Mouse (Mus musculus): ENCODE results near the gene Lrrc18.

The Lrrc18 gene

DNA sequence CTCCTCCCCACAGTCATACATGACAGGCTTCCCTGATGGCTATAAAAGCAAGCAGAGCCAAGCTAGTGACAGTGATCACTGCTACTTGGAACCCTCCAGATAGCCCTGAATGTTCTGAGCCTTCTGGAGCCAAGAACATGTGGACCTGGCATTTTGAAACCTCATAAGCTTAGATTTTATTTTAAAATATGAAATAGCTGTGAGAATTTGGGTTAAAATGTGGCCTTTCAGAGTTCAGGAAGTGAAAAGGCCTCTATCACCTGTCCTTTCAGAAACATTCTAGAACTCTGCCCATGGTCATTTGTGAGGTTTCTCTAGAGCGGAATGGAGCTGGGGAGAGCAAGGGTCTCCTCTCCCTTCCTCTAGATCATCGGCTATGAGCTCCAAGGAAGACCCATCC, at the start of gene Lrrc18:
TSS of gene Lrrc18 (plus strand) at position 301 of the 400 bp plus-strand sequence.
- DNase-seq (ENCODE audit: low spot score), result no peak

DNA sequence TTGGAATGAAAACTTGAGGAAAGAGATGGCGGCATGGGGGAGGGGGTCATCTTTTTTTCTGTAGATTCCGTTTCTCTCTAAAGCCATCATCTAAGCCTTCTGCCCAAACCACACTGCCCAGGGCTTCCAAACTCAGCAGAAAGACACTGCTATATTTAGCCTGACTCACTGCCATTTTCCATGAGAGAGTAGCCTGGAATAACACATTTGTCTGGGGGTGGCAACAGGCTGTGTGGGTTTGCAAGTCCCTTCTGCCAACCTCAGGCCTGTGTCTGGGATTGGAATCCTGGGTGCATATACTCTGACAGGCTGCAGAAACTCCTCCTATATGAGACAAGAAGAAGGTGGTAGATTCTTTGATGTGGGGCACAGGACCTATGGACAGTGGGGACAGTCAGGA, 43.7 kb upstream of the Lrrc18 start:
- DNase-seq (ENCODE audit: low spot score), result no peak

DNA sequence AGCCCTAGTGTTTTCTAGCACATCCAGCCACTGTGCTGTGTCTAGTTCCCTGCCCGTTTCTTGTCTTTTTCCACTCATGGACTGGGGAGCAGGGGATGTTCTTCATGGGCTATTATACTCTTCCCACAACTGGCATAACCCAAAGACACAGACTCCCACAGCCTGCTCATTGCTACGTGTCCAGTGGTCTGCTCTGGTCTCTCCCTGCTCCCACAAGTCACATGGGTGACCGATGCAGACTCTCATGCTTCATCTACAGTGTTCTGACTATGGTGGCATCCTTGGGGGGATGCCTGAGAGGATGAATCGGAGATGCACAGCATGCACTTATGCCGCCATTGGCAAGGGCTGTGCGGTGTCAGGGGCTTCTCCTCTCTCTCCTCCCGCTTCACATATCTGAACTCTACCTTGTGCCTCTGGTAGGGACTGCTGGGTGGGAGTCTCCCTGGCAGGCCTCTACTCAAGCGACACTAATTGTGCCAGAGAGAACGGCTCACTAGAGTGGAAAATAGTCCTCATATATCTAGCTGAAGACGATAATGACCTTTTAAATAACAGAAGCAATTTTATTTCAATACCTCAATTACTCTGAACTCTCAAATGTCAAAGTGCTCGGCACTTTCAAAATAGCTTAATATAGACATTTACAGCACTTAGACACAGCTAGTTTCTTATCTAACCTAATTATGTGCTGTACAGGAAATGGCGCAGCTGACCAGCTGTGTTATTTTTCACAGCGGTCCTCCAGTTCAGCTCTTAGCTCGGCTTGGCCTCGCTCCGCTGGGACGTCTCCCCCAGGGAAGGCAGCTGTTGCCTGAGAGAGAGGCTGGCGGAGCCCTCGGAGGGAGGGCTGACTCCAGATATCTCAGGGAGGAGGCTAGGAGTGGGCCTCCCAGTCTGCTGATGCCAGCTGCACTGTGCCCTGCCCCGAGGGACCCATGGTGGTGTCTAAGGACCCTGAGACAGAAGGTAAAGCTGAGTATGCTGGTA, 40.6 kb upstream of the Lrrc18 start:
- no peak for DNase-seq (ENCODE audit: low spot score)

DNA sequence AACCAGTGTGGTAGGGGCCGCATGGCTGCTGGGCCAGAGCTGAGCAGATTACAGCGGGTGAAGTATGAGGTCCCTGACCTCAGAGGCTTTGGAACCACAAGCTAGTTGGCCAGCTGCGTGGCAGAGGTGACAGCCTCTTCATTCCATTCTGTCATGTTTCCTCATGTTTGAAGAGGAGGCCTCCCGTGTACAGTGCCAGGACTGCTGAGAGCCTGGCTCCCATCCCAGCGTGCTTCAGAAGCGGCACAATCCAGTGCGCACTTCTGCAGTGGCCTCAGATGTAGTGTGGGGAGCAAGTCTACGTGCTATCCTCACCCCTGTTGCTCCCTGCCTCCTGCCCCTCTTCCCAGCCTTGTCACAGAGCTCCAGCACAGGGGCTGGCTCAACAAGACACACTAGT, 34.7 kb upstream of the Lrrc18 start:
- no peak for DNase-seq (ENCODE audit: low spot score)

DNA sequence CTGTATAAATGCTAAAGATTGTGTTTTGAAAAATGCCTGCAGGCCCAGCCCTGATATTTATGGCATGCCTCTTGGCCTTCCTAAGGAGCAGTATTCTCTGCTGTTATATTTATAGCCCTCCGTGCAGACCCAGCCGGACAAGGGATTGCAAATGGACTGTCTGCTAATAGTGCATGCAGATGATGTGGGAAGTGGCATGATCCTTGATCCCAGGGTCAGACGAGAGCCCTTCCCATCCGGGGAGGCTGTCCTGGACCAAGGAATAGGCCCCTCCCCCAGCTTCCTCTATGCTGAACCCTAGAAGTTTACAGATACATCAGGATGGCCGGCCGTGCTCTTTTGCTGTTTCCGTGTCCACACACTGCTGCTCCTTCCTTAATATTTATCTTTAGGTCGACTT, 32.5 kb upstream of the Lrrc18 start:
- DNase-seq (ENCODE audit: low spot score), result no peak

DNA sequence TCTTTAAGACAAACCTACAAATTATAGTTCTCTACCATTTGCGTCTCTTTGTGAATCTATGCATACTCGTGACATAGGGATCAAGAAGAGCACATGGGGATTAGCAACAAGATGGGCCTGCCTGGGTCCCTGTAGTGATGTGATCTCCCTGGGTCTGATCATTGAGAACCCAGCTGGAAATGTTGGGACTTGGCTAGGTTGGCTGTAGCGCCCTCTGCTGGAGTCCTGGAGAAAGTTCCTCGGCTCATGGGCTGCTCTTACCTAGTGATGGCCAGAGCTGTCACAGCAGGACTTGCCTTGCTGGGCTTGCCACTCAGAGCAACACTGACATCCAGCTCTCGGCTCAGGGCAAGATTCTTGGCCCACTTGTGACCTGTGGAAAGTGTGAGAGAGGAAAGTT, 30.7 kb upstream of the Lrrc18 start:
- DNase-seq (ENCODE audit: low spot score), result no peak

DNA sequence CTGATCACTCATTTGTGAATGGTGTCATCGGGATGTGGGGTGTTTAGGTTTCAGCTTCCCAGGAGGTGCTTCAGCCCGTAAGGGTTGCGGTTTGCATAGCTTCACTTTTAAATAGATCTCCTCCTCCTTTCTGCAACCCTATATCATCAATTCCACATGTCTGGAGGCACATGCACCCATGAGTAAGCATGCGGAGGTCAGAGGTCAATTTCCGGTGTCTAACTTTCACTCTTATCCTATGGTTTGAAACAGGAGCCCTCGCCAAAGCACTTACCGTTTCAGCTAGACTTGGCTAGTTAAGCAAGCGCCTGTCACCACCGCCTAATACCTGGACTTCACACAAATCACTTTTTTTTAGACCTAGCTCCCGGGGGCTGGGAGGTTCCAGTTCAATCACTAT, 26.4 kb upstream of the Lrrc18 start:
- DNase-seq (ENCODE audit: low spot score), result no peak

DNA sequence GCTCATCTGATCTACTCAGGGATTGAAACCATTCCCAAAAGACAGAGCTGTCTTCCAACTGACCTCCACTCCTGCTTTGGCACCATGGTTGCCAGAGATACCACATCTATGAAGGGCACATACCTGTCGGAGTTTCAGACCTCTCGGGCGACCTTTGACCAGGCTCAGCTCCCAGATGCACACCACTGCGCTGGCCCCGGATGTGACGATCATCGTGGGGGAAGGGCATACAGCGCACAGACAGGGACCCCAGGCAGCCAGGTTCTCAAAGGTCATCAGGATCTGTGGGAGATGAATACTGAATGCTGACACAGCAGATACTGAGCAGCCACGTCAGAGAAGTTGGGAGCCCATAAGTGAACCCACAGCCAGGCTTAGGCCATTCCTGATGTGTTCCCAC, 20.5 kb upstream of the Lrrc18 start:
- DNase-seq (ENCODE audit: low spot score), result no peak

DNA sequence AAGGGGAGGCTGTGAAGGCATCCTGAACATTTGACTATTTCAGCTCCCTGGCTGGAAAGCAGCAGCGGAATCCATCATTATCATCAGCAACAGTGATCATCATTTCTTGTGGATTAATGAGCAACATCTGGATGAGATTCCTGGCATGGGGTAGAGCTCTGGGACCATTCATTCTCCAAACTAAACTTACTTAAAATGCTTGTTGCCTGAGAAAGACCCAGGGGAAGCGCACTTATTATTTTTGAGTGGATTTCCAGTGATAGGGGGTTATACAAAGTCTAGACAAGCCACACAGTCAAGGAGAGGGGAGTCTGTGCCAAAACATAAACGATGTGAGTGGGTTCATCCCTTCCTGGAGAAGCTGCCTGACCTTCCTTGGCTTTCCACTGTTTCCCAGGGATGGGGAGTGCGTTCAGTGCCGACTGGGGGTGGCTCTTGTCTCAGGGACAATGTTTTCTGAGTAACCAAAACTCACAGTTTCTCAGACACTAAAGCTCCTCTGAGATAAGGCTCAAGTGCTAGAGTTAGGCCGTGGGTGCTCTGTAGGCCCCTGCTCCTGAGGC, 6.9 kb upstream of the Lrrc18 start:
- no peak for DNase-seq (ENCODE audit: low spot score)

DNA sequence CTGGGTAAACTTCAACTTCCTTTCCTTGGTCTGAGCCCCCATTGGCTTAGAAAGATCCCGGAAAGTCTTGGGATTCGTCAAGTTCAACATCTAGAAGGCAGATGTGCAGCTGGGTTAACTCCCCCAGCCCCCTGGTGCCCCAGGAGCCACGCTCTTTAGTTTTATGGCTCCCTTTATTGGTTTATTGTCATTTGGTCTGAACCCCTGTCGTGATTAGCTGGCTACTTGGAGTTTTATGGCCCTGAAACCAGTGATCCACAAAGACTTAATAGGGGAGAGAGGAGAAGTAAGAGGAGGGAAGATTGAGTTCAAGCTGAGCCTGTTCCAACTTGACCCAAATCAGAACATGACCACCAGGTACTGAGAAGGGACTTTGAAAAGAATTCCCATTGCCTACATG, 4.5 kb upstream of the Lrrc18 start:
- DNase-seq (ENCODE audit: low spot score), result no peak

DNA sequence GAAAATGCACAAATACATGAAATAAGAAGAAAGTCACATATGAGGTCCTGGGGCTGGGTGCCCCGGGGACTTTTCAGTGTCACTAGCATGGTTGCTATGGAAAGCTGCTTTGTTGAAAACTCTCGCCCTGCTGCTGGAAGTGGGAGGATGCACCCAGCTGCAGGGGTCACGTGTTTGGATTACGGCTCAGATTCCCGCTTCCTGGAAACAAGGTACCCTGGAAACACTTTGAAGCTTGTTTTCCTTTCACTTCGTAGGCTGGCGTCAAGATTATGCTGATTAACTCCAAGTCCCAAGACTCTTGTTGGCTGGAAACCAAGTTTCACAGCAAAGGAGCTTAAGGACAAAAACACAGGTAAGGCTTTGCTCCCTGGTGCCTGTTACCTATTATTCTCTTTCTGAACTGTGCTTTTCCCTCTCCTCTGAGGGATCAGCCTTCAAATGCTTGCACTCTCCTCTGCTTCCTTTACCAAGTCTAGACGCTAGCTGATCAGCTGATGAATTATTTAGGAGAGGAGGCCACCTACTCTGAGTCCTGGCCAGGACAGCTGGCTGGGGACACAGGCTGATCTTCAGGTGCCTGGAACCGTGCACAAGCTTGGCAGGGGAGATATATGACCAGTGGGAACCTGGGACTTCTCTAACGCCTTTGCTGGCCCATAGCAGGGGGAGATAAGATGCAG, 3.9 kb downstream of the Lrrc18 start:
- DNase-seq (ENCODE audit: low spot score), result no peak

DNA sequence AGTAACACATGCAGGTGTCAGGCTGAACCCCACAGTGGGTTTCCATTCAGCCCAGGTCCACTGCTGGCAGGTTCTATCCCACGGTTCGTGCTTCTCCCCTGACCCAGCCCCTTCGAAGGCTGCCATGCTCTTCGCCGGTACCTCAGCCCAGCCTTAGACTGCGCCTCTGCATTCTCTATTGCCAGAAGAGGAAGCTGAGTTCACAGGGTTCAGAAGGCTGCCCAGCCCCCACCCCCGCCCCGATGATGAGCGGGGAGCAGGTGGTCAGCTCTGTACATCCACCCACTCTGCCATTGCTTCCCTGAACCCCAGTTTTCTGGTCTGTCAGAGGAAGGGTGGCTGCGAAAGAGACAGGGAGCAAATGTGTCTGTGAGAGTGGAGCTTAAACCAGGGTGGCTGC, 8.3 kb downstream of the Lrrc18 start:
- DNase-seq (ENCODE audit: low spot score), result no peak

DNA sequence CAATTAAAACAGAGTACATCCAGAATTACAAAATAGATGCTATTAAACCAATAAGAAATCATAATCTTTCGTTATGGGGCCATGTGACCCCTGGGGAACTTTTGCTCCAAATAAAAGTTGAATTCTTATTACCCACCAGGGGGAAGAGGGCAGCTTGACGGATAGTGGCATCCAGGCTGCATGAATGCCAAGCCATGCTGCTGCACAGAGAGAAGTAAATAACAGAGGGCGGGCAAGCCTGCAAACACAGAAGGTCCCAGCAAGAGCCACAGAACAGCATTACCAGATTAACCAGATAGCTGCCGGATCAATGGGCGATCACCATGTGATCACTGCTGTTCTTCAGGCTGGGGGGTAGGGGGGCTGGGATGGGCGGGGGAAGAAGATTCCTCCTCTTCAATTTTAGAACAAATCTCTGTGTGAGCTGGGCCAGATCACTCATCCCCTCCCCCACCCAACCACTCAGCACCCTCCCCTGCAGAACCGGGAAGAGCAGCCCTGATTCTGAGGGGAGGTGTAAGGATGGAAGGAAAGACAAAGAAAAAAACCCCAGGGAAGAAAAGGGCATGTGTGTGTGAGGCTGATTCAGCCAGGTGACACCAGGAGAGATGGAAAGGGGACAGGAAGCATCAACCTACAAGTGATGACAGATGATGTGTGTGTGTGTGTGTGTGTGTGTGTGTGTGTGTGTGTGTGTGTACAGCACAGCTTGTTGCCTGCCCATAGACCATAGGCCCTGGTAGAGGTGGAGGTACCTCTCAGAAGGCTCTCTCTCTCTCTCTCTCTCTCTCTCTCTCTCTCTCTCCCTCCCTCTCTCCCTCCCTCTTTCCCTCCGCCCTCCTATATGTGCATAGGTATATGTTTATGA, 9.2 kb downstream of the Lrrc18 start:
- no peak for DNase-seq (ENCODE audit: low spot score)

DNA sequence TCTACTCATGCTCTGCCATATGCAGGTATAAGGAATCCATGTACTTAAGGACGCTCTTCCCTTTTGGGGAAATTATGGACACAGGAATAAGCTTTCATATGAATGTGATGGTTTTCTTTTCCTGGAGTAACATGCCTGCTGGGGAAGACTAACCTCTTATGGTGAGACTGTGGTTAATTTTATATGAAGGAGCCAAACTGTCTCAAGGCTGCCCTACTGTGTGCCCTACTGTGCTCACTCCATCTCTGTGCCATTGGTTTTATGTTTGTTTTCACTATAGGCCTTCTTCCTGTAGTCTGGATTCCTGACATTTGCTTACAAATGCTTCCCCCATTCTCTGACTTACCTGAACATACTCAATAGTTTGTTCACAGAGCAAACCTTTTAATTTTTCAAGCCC, 13.9 kb downstream of the Lrrc18 start:
- DNase-seq (ENCODE audit: low spot score), result no peak

DNA sequence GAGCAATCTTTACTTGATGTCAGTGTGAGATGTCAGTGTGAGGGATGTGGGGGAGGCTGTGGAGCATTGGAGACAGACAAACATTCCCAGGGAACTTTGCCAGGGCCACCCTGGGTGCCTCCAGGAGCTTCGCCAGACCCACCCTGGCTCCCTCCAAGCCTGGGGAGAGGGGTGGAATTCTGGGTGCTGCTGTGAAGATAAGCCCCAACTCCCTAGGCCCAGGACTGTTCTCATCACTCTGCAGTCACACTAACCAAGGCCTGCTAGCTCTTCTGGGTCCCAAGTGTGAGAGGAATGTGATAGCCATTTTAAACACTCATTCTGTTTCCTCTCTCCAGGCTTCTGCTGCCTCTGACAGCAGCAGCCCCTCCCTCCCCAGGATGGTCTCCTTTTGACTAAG, 16.5 kb downstream of the Lrrc18 start:
- no peak for DNase-seq (ENCODE audit: low spot score)

DNA sequence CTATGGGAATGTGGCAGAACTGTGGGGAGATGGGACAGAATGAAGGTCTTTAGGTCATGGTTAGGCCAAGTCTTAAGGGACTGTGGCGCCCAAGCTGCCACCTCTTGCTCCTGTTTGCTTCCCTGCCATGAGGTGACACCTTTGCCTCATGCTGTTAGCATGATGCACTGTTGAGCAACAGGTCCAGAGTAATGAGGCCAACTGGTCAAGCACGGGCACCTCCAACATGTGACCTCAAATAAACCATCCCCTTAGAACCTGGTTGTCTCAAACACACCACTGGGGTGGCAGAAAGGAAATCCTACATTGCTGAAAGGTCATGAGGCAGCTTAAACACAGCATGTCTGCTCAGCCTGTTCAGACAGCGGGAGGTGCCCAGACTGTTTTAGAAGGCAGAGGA, 27.9 kb downstream of the Lrrc18 start:
- DNase-seq (ENCODE audit: low spot score), result no peak

DNA sequence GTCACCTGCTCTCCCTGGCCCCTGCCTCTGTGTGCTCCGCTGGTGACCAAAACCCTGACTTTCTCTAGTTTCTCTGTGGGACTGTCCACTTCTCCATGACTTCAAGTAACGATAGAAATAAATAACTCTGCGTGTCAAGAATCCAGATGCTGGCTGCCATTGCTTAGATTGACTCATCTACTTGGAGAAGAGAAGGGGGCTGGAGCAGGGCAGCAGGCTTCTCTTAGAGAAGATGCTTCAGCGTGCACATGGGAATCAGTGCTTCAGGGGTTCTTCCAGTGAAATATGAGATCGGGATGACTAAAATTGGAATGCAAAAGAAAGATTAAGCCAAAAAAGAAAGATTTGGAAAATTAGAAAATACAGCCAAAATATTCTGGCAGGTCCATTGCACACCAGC, 28.4 kb downstream of the Lrrc18 start:
- no peak for DNase-seq (ENCODE audit: low spot score)

DNA sequence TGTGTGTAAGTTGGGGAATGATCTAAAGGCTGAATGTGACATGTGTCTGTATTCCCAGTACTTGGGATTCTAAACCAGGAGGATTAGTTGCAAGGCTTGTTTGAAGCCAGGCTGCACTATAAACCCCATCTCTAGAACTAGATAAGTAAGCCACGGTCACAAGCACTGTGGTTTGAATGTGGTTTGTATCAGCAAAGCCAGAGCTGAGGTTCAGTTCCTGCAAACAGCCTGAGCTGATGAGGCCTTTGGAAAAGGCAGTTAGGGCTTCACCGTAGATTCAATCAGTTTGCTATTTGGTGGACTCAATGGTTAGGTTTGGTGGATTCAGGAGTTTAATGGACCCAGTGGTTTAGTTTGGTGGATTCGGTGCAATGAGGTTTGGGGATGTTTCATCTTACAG, 39.7 kb downstream of the Lrrc18 start:
- DNase-seq (ENCODE audit: low spot score), result no peak

DNA sequence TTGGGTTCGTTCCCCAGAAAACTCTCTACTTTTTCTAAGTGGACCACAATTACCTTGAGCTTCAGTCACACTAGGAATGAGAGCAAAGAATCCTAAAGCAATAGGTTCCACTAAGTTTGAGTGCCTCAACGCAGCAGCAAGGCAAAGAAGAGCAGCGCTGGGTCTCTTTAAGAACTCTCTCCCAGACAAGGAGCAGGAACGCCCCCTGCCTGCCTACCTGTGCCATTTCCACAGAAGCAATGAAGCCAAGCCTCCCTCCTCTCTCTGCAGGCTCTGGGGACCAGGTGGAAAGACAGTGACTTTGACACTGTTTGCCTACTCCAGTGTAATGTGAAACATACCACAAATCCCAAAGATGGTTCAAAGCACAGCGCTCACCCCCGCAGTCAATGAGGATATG, 42.2 kb downstream of the Lrrc18 start:
- DNase-seq (ENCODE audit: low spot score), result no peak

DNA sequence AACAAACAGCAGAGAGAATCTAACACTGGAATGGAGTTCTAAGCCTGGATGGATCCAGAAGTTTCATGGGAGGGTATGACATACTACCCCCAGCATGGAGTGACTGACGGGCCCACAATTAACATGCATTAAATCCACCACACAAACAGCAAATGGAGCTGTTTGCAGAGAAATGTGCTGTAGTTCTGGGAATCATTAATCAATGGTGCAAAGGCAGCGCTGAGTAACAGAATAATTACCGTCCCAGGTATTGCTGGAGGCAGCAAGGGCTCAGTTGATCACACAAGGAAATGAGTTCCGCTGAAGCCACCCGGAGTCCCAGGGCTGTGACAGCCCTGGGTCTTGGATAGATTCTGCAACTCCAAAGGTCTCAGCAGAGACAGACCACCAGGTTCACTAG, 44.2 kb downstream of the Lrrc18 start:
- DNase-seq (ENCODE audit: low spot score), result no peak

DNA sequence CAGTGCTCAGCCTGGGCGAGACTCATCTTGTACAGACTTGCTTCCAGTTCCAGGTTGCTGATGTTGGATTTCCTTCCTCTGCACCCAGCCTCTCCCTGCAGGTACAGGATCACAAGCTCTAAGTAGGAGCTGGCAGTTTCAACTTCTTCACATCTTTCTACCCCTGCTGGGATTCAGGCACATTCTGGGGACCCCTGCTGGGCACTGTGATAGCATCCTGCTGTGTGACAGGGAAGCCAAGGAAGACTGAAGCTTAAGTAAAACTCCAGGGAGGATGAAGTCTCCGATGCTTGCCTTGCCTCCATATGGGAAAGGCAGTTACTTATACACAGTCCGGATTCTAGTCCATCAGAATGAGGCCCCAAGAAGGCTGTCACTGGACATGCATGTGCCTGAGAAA, 45.6 kb downstream of the Lrrc18 start:
- no peak for DNase-seq (ENCODE audit: low spot score)

DNA sequence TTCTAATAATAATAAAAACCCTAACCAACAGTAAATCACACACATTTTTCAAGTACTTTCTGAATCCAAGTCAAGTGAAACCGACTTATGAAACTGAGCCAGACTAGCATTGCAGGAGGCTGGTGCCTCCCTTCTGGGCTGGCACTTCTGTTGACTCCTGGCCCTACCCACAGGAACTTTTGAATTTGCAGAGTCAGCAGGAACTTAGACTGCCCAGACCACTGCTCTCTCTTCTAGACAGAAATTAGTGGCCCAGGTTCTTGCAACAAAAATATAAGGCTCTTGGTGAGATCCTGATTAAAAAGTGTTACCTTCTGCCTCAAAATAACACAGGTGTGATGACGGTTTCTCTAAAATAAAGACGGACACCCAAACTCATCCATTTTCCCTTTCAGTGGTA, 54.0 kb downstream of the Lrrc18 start:
- no peak for DNase-seq (ENCODE audit: low spot score)
